Mouse (Mus musculus) brain, adult 10 weeks (tissue): ENCODE results near the gene Rundc3a. TPM values are rescaled to one million over a fixed set of nuclear protein-coding genes. Genes with fewer than 3 reads are reported as not detected.

Experiments
- polyA plus RNA-seq: library from polyadenylated mRNA; stranded (reverse); fragments of 350-450 nt; fragmentation: Illumina TruSeq; extraction: RNeasy Lipid Tissue Mini Kit (QIAGEN cat#74804); gene quantifications from one replicate; pipeline ENCODE4 v1.2.3, GENCODE M21; 2015; ENCODE audit warnings: low read depth, low replicate concordance

Rundc3a gene
- 388 TPM for polyA plus RNA-seq

GRCm38 (mm10) chr11:102393238-102393634, at the start of gene Rundc3a:
Gene Rundc3a, plus strand, starts transcription at chr11:102393403.

GRCm38 (mm10) chr11:102366103-102366502, 27.1 kb upstream of the Rundc3a start, which contains the start of gene Slc4a1:
Gene Slc4a1, minus strand, starts transcription at chr11:102366203.

GRCm38 (mm10) chr11:102407834-102408215, 14.6 kb downstream of the Rundc3a start, which contains the start of gene Slc25a39:
Gene Slc25a39, minus strand, starts transcription at chr11:102407946.

GRCm38 (mm10) chr11:102430121-102431017, 37.2 kb downstream of the Rundc3a start, which contains the start of gene Grn:
Gene Grn, plus strand, starts transcription at chr11:102430315.

GRCm38 (mm10) chr11:102447497-102447896, 54.3 kb downstream of the Rundc3a start, which contains the start of gene Fam171a2:
Gene Fam171a2, minus strand, starts transcription at chr11:102447682.

Other genes starting within 250 kb of the Rundc3a start
- gene Nags, start 247.9 kb upstream of the Rundc3a start, polyA plus RNA-seq, result not detected
- gene Tmem101, start 237.0 kb upstream of the Rundc3a start, polyA plus RNA-seq, result 25.8 TPM
- 26.1 TPM for gene Lsm12, start 208.1 kb upstream of the Rundc3a start, polyA plus RNA-seq
- 61.4 TPM for gene G6pc3, start 203.8 kb upstream of the Rundc3a start, polyA plus RNA-seq
- gene Hdac5, start 163.2 kb upstream of the Rundc3a start, polyA plus RNA-seq, result 122 TPM
- gene BC030867, start 144.5 kb upstream of the Rundc3a start, polyA plus RNA-seq, result 2.6 TPM
- gene Asb16, start 124.7 kb upstream of the Rundc3a start, polyA plus RNA-seq, result 3.1 TPM
- 92.1 TPM for gene Tmub2, start 108.5 kb upstream of the Rundc3a start, polyA plus RNA-seq
- gene Atxn7l3, start 96.8 kb upstream of the Rundc3a start, polyA plus RNA-seq, result 175 TPM
- 89.6 TPM for gene Ubtf, start 73.7 kb upstream of the Rundc3a start, polyA plus RNA-seq
- gene Slc4a1, start 27.2 kb upstream of the Rundc3a start, polyA plus RNA-seq, result not detected
- gene Slc25a39, start 14.5 kb downstream of the Rundc3a start, polyA plus RNA-seq, result 84.6 TPM
- gene Grn, start 36.9 kb downstream of the Rundc3a start, polyA plus RNA-seq, result 50.6 TPM
- 45.0 TPM for gene Fam171a2, start 54.3 kb downstream of the Rundc3a start, polyA plus RNA-seq
- 4.9 TPM for gene Itga2b, start 76.7 kb downstream of the Rundc3a start, polyA plus RNA-seq
- 35.6 TPM for gene Gpatch8, start 163.0 kb downstream of the Rundc3a start, polyA plus RNA-seq
- 8.0 TPM for gene Gm11627, start 186.1 kb downstream of the Rundc3a start, polyA plus RNA-seq
- 5.4 TPM for gene Fzd2, start 211.0 kb downstream of the Rundc3a start, polyA plus RNA-seq